Mouse (Mus musculus): ENCODE results near the gene Fggy.

Gene Fggy

GRCm38 (mm10) chr4:95784146-95784895 lies 227.0 kb downstream of the Fggy start:
- no peak for DNase-seq (ENCODE audit: low spot score)

GRCm38 (mm10) chr4:95787609-95788008 lies 230.3 kb downstream of the Fggy start:
- no peak for DNase-seq (ENCODE audit: low spot score)

DNA sequence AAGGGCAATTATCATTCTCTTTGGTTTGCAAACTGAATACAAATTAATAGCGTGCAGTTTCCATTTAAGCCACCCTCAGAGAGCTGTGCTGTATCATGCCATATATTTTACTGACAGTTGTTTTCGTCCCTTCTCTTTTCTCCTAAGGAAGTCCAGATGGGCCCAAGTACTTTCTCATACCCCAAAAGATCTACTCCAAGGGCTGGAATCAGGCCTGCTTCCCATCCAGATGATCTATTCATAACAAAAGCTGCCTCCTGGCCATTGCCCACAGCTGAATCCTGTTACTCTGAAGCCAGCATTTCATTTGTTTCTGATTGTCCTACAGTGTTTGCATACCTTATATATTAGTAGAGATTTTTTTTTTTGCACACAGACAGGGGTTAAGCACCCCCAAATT lies 231.6 kb downstream of the Fggy start:
- no peak for DNase-seq (ENCODE audit: low spot score)

GRCm38 (mm10) chr4:95791913-95792475 lies 234.7 kb downstream of the Fggy start:
- DNase-seq (ENCODE audit: low spot score), result no peak

DNA sequence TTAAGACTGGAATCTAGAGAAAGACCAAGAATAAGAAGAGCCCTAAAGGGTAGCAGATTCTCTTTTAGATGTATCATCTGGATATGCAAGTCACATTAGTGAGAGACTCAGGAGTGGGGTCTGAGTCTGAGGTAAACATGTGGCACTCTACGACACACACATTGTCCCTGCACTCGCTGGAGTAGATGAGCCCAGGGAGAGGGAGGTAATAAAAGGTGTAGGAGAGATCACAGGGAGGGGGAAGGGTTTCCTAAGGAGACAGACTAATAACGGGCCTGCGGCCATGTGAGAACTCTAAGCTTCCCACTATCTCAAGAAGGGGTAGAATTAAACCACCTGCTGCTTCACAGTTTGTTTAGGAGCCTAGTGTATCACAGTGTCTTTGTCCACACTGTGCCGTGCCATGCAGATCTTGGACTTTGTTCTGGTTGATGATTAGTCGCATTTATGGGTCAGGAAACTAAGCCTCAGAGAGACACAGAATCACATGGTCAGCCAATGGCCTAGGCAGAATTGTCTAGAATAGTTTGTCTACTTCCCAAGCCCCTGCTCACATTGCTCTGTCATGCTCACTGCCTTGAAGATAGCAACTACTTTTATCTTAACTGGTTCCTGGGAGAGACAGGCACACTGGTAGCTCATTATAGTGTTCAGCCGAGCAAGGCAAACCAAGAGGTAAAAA lies 236.5 kb downstream of the Fggy start:
- DNase-seq (ENCODE audit: low spot score), result no peak

DNA sequence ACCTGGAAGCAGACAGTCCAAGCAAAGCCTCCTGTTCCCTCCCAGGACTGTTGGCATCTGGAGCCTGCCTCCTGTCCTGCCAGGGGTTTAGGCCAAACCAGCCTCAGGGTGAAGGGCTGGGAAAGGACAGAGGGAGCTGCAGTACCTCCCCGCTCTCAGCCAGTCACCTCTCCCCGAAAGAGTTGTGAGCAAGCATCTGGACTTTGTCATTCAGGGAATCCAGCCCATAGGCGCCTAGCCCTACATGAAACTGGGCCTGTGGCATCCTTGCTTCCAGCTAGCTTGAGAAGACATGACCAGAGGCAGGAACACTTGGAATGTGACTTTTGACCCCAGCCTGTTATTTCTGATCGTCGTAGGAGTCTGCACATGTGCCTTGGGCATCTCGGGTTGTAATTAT lies 237.3 kb downstream of the Fggy start:
- DNase-seq (ENCODE audit: low spot score), result no peak

DNA sequence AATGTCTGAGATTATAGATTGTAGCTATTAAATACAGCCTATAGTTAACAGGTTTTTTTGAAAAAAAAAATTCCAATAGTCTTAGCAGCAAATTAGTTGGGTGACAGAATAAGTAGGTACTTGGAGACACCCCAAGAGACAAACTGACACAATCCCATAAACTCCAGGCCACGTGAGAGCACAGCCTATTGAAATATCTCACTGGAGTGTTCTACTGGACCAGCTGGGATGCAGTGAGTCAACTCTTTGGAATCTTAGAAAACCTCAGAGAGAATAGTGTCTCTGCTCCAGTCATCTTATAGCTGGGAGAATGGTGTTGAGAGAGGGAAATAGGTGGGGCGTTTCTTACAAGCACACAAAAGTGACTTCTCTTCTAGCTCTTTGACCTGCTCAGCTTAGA lies 238.0 kb downstream of the Fggy start:
- DNase-seq (ENCODE audit: low spot score), result no peak

GRCm38 (mm10) chr4:95819650-95820049 lies 262.3 kb downstream of the Fggy start:
- DNase-seq (ENCODE audit: low spot score), result no peak

- DNase-seq (ENCODE audit: low spot score), result no peak
Observed at GRCm38 (mm10) chr4:95821906-95822579, 264.7 kb downstream of the Fggy start.

DNA sequence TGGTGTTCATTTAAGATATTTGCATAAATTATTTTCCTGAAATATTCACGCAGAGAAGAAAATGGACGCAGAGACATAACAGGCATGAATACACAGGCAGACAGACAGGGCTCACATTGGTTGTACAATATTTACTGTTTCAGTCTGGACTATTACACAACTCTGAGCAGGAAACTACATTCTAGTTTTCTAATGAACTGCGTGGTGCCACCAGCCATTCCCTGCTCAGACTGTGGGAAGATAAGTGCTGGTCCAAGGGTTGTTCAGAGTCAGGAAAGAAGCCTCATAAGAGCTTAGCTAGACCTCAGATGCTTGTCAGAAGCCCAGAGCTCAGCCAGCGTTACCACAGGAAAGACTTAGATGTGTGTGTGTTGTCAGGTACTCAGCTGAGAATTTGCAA lies 270.9 kb downstream of the Fggy start:
- no peak for DNase-seq (ENCODE audit: low spot score)

DNA sequence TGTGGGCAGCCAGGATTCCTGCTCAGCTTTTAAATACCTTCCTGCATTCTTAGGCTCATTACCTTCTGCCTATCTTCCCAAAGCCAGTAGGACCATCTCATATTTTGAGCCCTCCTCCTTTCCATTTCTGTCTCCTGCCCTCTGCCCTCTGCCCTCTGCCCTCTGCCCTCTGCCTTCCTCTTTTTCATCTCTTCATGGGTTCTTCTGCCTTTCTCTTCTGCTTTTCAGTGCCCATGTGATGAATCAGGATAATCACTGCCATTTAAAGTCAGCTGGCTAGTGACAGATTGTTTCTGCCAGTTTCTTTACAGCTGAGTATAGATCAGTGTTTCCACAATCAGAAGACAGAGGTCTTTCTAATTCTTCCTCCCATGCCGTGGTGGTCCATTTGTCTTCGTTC lies 273.0 kb downstream of the Fggy start:
- no peak for DNase-seq (ENCODE audit: low spot score)

GRCm38 (mm10) chr4:95839860-95840259 lies 282.6 kb downstream of the Fggy start:
- no peak for DNase-seq (ENCODE audit: low spot score)

DNA sequence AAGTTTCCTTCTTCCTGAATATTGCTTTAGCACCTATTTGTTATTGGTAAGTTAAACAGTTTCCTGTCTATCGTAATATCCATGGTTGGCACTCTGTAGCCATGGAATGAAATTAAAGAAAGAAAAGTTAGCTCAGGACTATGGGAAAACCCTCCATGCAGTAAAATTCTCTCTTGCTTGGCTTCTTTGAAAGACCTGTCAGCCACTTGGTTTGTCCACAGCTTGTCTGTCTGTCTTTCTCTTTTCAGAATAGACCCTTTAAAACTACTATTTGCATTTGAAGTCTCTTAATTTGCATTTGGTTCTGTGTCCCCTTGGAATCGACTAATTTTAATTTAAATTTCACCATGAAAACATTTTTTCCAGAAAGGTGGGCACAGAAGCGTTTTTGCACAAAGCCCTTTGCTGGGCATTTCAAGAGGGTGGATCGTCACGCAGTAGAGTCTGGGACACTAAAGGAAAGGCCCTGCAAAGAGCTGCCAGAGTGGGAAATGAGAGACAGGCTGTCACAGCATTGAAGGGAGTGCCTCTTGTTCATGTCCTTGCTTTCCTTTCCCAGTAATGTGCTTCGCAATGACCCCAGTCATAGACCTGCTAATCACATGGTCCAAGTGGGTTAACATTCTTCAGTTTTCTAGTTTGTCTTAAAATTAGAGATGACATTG lies 283.2 kb downstream of the Fggy start:
- no peak for DNase-seq (ENCODE audit: low spot score)

DNA sequence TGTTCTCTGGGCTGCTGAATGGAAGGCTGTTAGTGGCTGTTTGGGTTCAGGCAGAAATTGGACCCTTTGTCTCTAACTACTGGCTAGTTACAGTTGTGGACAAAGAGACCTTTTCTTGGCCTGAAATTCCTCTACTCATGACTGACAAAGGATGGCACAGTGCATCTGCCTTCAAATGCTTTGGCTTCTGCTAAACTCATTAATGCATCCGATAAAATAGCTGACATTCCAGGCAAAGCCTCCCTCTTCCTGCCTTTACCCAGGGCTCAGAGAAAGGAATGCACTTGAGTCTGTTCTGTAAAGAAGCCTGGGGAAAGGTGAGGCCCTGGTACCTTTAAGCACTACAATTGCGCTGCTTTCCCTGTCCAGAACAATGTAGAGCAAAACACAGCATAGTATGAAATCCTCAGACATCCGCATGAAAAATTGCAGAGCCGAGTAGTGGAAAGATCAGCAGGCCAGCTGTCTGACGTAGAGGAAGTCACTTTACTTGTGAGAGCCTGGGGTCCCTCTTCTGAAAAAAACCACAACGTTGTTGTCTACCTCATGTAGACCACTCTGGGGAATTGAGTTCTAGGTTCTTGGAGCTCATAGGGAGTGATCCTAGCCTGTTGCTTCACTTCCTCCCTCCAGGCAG lies 288.8 kb downstream of the Fggy start:
- DNase-seq (ENCODE audit: low spot score), result no peak

DNA sequence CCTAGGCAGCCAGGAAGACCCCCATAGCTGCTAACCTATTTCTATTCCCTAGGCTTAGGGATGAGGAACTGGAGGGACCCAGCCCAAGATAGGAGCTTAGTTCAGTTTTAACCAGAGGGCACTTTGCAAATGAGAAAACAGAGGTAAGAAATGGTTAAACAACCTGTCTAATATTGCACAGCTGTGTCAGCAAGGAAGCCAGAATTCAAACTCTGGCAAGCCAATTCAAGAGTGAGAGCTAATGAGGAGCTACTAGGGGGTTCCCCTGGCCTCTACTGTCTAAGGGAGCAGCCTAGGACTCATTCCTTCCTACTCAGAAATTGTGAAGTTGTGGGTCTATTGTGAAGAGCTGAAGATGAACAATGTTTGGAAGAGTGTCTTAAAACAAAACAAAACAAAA lies 289.9 kb downstream of the Fggy start:
- DNase-seq (ENCODE audit: low spot score), result no peak

- DNase-seq (ENCODE audit: low spot score), result no peak
Observed at GRCm38 (mm10) chr4:95847664-95848063, 290.4 kb downstream of the Fggy start.

- DNase-seq (ENCODE audit: low spot score), result no peak
Observed at GRCm38 (mm10) chr4:95849497-95849896, 292.2 kb downstream of the Fggy start.

DNA sequence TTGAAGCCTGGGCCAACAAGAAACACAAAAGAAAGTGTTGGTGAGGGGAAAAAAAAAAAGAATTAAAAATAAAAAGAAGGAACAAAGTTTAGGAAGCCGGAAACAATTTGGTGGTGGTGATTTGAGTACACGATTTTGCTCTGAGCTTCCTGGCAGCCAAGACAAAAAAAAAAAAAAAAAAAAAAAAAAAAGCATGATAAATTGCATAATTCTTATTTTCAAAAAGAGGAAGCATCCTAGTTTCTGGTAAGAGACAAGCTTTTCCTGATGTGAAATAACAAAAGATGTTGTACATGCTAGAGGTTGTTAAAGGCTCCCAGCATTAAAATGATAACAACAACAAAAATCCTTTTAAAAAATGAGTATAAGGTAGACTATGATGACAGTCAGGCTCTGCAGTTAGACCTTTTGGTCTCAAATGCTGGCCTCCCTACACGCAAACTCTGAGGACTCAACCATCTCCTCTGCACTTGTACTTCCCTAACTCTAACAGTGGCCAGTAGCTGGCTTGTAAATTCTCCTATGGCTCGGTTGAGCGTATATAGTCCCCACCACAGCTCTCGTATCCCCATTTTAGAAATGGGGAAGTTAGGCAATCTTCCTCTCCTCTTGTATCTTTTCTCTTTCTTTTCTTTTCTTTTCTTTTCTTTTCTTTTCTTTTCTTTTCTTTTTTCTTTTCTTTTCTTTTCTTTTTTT lies 292.9 kb downstream of the Fggy start:
- DNase-seq (ENCODE audit: low spot score), result no peak

DNA sequence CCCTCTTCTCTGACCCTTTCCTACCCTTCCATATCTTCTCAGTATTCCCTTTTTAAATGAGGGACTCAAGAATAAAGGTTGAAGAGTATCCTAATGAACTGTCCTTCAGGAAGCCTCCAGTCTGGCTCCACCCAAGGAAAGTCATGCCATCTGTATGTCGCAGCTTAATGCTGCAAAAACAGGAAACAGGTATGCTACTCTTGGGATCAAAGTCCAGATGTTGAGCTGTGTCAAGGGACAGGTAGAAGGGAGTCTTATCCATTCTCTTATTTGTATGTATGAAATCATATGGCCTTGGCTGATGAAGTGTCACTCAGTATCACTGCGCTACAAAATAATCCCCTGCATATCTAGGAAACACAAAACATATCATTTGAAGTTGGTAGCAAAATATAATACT lies 294.9 kb downstream of the Fggy start:
- DNase-seq (ENCODE audit: low spot score), result no peak

DNA sequence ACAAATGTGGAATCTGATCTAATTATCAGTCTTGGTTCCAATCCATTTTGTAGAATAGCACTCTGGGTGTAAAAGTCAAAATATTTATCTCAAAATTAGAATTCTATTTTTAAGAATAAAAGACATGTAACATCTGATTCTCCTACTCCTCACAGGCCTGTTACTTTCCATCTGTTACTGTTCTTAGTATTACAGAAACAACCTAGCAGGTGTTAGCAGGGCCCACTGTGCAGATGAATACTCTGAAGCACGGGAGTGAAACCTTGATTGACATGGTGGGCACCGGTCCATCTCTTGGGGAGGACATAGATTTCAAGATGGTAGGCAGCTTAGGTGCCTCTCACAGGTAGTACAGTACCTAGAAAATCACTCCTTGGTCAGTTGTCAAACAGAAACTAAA lies 298.7 kb downstream of the Fggy start:
- no peak for DNase-seq (ENCODE audit: low spot score)

DNA sequence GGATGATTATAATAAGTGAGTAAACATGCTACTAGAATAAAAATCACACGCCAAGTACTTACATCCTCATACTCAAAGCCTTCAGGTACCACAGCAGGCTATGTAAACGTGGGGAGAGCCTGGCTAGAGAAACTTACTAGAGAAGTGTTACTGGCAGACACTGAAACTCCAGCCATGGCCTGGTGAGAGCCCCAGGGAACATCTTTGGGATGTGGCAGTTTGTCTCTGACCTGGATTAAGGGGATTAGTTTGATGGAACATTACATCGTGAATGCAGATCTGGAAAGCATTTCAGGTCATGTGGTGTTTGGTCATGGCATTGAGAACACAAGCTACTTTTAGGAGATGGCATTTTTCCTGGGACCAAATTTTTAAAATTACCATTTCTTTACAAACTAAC lies 303.3 kb downstream of the Fggy start:
- no peak for DNase-seq (ENCODE audit: low spot score)

Measured in urinary bladder, postnatal 10 days (tissue).